Mouse (Mus musculus): Measurements from ENCODE around the gene Tagln2. TPM values are rescaled to one million over a fixed set of nuclear protein-coding genes. Genes with fewer than 3 reads are reported as not detected.
A peak's percentile ranks its signal among the peaks of the same experiment; 100 is the strongest.

Tagln2 gene
- polyA plus RNA-seq, 1 experiment from 2014 or later, result 104 TPM

DNA sequence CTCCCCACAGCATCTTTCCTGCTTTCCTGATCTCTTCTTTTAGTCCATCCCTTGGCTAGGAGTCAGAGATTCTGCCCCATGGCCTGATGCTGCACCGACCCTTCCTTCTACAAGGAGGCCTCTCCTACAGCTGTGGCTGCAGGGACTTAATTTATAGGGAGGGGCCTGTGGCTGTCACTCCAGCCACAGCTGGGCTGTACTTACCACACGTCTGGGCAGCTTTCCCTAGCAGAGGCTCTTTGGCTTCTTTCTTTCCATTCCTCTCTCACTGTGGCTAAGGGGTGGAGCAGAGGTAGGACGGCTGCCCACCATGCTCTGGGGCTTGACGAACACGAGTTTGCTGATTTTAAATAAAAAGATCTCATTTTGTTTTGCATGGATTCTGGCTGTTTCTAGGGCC, 7.2 kb downstream of the Tagln2 start:
- TF ChIP-seq EP300 (IDR thresholded peaks at IDR 0.05; ENCODE audit: low read depth) (no peak), CTCF (IDR thresholded peaks at IDR 0.05; ENCODE audit: low read depth) (no peak)

DNA sequence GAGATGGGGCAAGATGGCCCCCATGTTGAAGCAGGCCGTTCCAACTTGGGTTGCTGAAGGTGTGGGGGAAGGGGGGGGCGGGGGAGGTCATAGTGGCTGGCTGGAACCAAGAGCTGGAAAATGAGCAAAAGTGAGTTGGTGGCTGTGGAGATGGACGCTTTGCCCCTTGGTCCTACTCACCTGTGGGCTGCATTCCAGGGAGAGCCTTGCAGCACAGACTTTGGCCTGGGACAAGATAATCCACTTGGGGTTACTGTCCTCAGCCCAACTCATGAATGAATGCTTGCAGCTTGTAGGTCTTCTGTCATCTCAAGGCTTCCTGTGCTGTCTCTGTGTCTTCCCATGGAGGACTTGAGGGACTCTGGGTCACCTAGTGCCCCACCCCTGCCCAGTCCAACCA, 7.9 kb downstream of the Tagln2 start:
- peaks cover 33% of the 10 kb centered on the region for H3K4me1 ChIP-seq (ENCODE audit: insufficient read depth)
- no peak for TF ChIP-seq EP300 (IDR thresholded peaks at IDR 0.05; ENCODE audit: low read depth)
- no peak for TF ChIP-seq CTCF (IDR thresholded peaks at IDR 0.05; ENCODE audit: low read depth)
- 63% methylated on average over 3 of the region's 3 CpGs for WGBS (ENCODE audit: insufficient replicate concordance)
- H3K4me2 ChIP-seq (ENCODE audit: low read depth, low read length), result no peak overlapping the region
- no peak overlapping the region for H3K9ac ChIP-seq (replicated peaks)
- ATAC-seq, result no peak
- H3K36me3 ChIP-seq (replicated peaks; ENCODE audit: insufficient read depth, low read length), result peaks cover 26% of the 10 kb centered on the region
- H3K4me3 ChIP-seq (ENCODE audit: low read depth, low read length), result no peak overlapping the region
- no peaks in the 10 kb centered on the region for H3K9me3 ChIP-seq (ENCODE audit: low read length)
- H3K27ac ChIP-seq (ENCODE audit: low read depth), result no peak overlapping the region
- DNase-seq, result no peak
- H3K27me3 ChIP-seq (ENCODE audit: insufficient read depth, low read length), result no peaks in the 10 kb centered on the region

More for the DNA sequence above, 7.2 kb downstream of the Tagln2 start:
- Histone ChIP-seq H3K27ac (ENCODE audit: low read depth) (no peak overlapping the region), H3K36me3 (replicated peaks; ENCODE audit: insufficient read depth, low read length) (peaks cover 26% of the 10 kb centered on the region), H3K9me3 (ENCODE audit: low read length) (no peaks in the 10 kb centered on the region), H3K4me3 (ENCODE audit: low read depth, low read length) (no peak overlapping the region), H3K4me2 (ENCODE audit: low read depth, low read length) (no peak overlapping the region), H3K4me1 (ENCODE audit: insufficient read depth) (peaks cover 34% of the 10 kb centered on the region), H3K27me3 (ENCODE audit: insufficient read depth, low read length) (no peaks in the 10 kb centered on the region), H3K9ac (replicated peaks) (no peak overlapping the region)
- ATAC-seq (no peak), DNase-seq (no peak)
- 58% methylated on average over 5 of the region's 5 CpGs for WGBS (ENCODE audit: insufficient replicate concordance)

DNA sequence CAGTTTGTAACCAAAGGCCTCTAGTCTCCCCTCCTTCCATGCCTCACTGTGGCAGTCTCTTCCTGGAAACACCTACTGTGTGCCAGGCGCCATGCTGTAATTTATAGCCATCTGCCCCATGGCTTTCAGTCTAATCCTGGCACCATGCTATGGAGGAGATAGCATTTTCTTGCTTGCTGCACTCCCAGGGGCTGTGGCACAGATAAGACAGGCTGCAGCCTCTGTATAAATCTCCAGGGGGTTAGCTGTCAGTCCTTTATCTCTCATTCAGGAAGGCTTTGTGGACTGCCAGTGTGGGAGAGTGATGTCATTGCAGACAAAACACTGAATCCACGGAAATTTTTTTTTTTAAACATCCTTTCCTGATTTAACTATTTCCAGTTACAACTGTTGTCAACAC, 8.3 kb downstream of the Tagln2 start:
- Histone ChIP-seq H3K36me3 (replicated peaks; ENCODE audit: insufficient read depth, low read length) (peaks cover 26% of the 10 kb centered on the region), H3K27ac (ENCODE audit: low read depth) (no peak overlapping the region), H3K4me2 (ENCODE audit: low read depth, low read length) (no peak overlapping the region), H3K27me3 (ENCODE audit: insufficient read depth, low read length) (no peaks in the 10 kb centered on the region), H3K9ac (replicated peaks) (no peak overlapping the region), H3K4me3 (ENCODE audit: low read depth, low read length) (no peak overlapping the region), H3K9me3 (ENCODE audit: low read length) (no peaks in the 10 kb centered on the region), H3K4me1 (ENCODE audit: insufficient read depth) (peaks cover 28% of the 10 kb centered on the region)
- ATAC-seq, result no peak
- TF ChIP-seq EP300 (IDR thresholded peaks at IDR 0.05; ENCODE audit: low read depth) (no peak), CTCF (IDR thresholded peaks at IDR 0.05; ENCODE audit: low read depth) (no peak)
- 46% methylated on average over 2 of the region's 2 CpGs for WGBS (ENCODE audit: insufficient replicate concordance)
- no peak for DNase-seq

DNA sequence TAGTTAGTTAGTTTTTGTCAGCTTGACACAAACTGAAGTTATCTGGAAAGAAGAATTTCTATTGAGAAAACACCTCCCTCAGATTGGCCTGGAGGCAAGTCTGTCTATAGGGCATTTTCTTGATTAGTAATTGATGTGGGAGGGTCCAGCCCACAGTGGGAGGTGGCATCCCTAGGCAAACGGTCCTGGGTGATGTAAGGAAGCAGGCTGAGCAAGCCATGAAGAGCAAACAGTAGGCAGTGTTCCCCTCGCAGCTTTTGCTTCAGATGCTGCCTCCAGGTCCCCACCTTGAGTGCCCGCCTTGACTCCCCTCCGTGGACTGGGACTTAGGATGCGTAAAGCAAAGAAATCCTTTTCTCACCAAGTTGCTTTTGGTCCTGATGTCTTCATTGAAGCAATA, 9.4 kb downstream of the Tagln2 start:
- WGBS (ENCODE audit: insufficient replicate concordance), result 63% methylated on average over 5 of the region's 5 CpGs
- H3K9me3 ChIP-seq (ENCODE audit: low read length), result no peaks in the 10 kb centered on the region
- peaks cover 26% of the 10 kb centered on the region for H3K36me3 ChIP-seq (replicated peaks; ENCODE audit: insufficient read depth, low read length)
- H3K4me1 ChIP-seq (ENCODE audit: insufficient read depth), result peaks cover 33% of the 10 kb centered on the region
- ATAC-seq, result no peak
- H3K4me2 ChIP-seq (ENCODE audit: low read depth, low read length), result no peak overlapping the region
- no peaks in the 10 kb centered on the region for H3K27me3 ChIP-seq (ENCODE audit: insufficient read depth, low read length)
- peak overlapping the region; percentile 90 for H3K27ac ChIP-seq (ENCODE audit: low read depth)
- DNase-seq, result no peak
- TF ChIP-seq CTCF (IDR thresholded peaks at IDR 0.05; ENCODE audit: low read depth), result no peak
- no peak for TF ChIP-seq EP300 (IDR thresholded peaks at IDR 0.05; ENCODE audit: low read depth)
- H3K4me3 ChIP-seq (ENCODE audit: low read depth, low read length), result no peak overlapping the region
- H3K9ac ChIP-seq (replicated peaks), result no peak overlapping the region

DNA sequence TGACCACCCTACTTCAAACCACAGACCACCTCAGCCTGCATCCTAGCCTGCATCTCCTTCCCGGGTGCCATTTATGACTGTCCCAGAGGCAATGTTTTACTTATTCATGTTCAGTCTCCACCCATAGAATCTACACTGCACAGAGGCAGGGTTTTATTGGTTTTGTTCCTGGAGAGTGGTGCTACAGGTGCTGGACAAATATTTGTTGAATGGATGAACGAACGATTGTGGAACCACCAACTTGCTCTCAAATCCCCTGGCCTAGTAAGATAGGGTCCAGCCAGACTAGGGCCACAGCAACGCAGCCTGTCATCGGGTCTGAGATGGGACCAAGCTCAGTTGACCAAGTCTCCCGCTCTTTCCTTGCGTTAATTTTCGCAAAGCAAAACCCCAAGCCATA, 10.1 kb downstream of the Tagln2 start:
- Histone ChIP-seq H3K4me1 (ENCODE audit: insufficient read depth) (peaks cover 35% of the 10 kb centered on the region), H3K36me3 (replicated peaks; ENCODE audit: insufficient read depth, low read length) (peaks cover 26% of the 10 kb centered on the region), H3K27ac (ENCODE audit: low read depth) (peak overlapping the region; percentile 90), H3K27me3 (ENCODE audit: insufficient read depth, low read length) (no peaks in the 10 kb centered on the region), H3K4me2 (ENCODE audit: low read depth, low read length) (peak overlapping the region; percentile 36), H3K9me3 (ENCODE audit: low read length) (no peaks in the 10 kb centered on the region), H3K9ac (replicated peaks) (no peak overlapping the region), H3K4me3 (ENCODE audit: low read depth, low read length) (peak overlapping the region; percentile 13; the same call in 1 of the 2 replicates)
- DNase-seq, result no peak
- peak; percentile 69 for ATAC-seq
- WGBS (ENCODE audit: insufficient replicate concordance), result 39% methylated on average over 8 of the region's 8 CpGs
- TF ChIP-seq CTCF (IDR thresholded peaks at IDR 0.05; ENCODE audit: low read depth) (no peak), EP300 (IDR thresholded peaks at IDR 0.05; ENCODE audit: low read depth) (peak; percentile 70; the same call in 1 of the 2 replicates)

GRCm38 (mm10) chr1:172510421-172510972, 10.7 kb downstream of the Tagln2 start:
- 41% methylated on average over 13 of the region's 13 CpGs for WGBS (ENCODE audit: insufficient replicate concordance)
- DNase-seq, result peak; percentile 78
- Histone ChIP-seq H3K27ac (ENCODE audit: low read depth) (peak overlapping the region; percentile 90), H3K4me1 (ENCODE audit: insufficient read depth) (peaks cover 40% of the 10 kb centered on the region), H3K36me3 (replicated peaks; ENCODE audit: insufficient read depth, low read length) (peaks cover 22% of the 10 kb centered on the region), H3K4me2 (ENCODE audit: low read depth, low read length) (peak overlapping the region; percentile 36), H3K9ac (replicated peaks) (no peak overlapping the region), H3K9me3 (ENCODE audit: low read length) (no peaks in the 10 kb centered on the region), H3K27me3 (ENCODE audit: insufficient read depth, low read length) (no peaks in the 10 kb centered on the region), H3K4me3 (ENCODE audit: low read depth, low read length) (peak overlapping the region; percentile 13; the same call in 1 of the 2 replicates)
- TF ChIP-seq CTCF (IDR thresholded peaks at IDR 0.05; ENCODE audit: low read depth) (no peak), EP300 (IDR thresholded peaks at IDR 0.05; ENCODE audit: low read depth) (0 out of 2 replicates have a peak, but pooled peaks have one; percentile 30)
- peak; percentile 86 for ATAC-seq
